Mouse (Mus musculus) thymus, adult 2 months (tissue): ENCODE data around the gene Yif1b.

Experiments used
- CTCF ChIP-seq: fragments of 200-500 bp; IDR thresholded peaks from 2 replicates; pipeline ENCODE4 v1.5.1; 2012; ENCODE audit warnings: mild to moderate bottlenecking, control low read depth, low read length, moderate library complexity, borderline replicate concordance; ENCODE audit not compliant: control insufficient read depth, poor library complexity, insufficient read depth; ENCODE audit errors: extremely low read depth
- POLR2A ChIP-seq: fragments of 200-500 bp; IDR thresholded peaks from 2 replicates; pipeline ENCODE4 v1.6.1; 2012; ENCODE audit warnings: mild to moderate bottlenecking, low read length, control low read depth, moderate library complexity; ENCODE audit not compliant: control insufficient read depth, poor library complexity, insufficient read depth; ENCODE audit errors: extremely low read depth

GRCm38 (mm10) chr7:29247706-29248105, 9.6 kb downstream of the Yif1b start:
- TF ChIP-seq POLR2A (no peak), CTCF (no peak)
